Mouse (Mus musculus) erythroblast, embryonic 14.5 days (primary cell): ENCODE data around the gene Ltc4s.

Experiments used
- GATA1 ChIP-seq: IDR thresholded peaks from 2 replicates; pipeline ENCODE4 v1.6.1; 2012; ENCODE audit warnings: low read length, inconsistent platforms, mixed read lengths
- TAL1 ChIP-seq: IDR thresholded peaks from 3 replicates; pipeline ENCODE4 v1.6.1; 2012; ENCODE audit warnings: low read length, inconsistent platforms, mixed read lengths

- TF ChIP-seq GATA1 (no peak), TAL1 (no peak)
Observed at GRCm38 (mm10) chr11:50234606-50235005, 3.8 kb downstream of the Ltc4s start.
